Mouse (Mus musculus) lung, postnatal 0 days (tissue): ENCODE results near the gene Pdcd6ip. TPM values are rescaled to one million over a fixed set of nuclear protein-coding genes. Genes with fewer than 3 reads are reported as not detected.

Experiments used
- ATAC-seq: fragments of 200-750 bp; cut with Nextera tagmentation; 2 replicates; pipeline ENCODE4 v1.8.0; 2017; ENCODE audit warnings: moderate library complexity
- DNase-seq: peaks from one replicate; pipeline ENCODE4 v3.0.0-alpha.2; 2016; ENCODE audit warnings: low spot score
- H3K27ac ChIP-seq: fragments of 300-500 bp; sonication (generic); 2 replicates; pipeline ENCODE4 v1.5.1; 2014; ENCODE audit warnings: antibody characterized with exemption, mild to moderate bottlenecking, low read length, mixed read lengths
- H3K27me3 ChIP-seq: fragments of 300-500 bp; sonication (generic); replicated peaks from 2 replicates; pipeline ENCODE4 v1.6.1; 2014; ENCODE audit warnings: low read length, mixed read lengths; ENCODE audit not compliant: insufficient read depth
- H3K36me3 ChIP-seq: fragments of 300-500 bp; sonication (generic); 2 replicates; pipeline ENCODE4 v1.6.1; 2014; ENCODE audit warnings: low read length, mixed read lengths; ENCODE audit not compliant: insufficient read depth
- H3K4me1 ChIP-seq: fragments of 300-500 bp; sonication (generic); 2 replicates; pipeline ENCODE4 v1.6.1; 2014; ENCODE audit warnings: antibody characterized with exemption, low read depth, low read length, mixed read lengths; ENCODE audit not compliant: insufficient read depth
- H3K4me2 ChIP-seq: fragments of 300-500 bp; sonication (generic); replicated peaks from 2 replicates; pipeline ENCODE4 v1.6.1; 2014; ENCODE audit warnings: low read depth, mild to moderate bottlenecking, low read length, moderate library complexity, mixed read lengths
- H3K4me3 ChIP-seq: fragments of 300-500 bp; sonication (generic); 2 replicates; pipeline ENCODE4 v1.5.1; 2014; ENCODE audit warnings: low read depth, low read length
- H3K9ac ChIP-seq: fragments of 300-500 bp; sonication (generic); replicated peaks from 2 replicates; pipeline ENCODE4 v1.6.1; 2014; ENCODE audit warnings: low read depth, mild to moderate bottlenecking
- H3K9me3 ChIP-seq: fragments of 300-500 bp; sonication (generic); 2 replicates; pipeline ENCODE4 v1.6.1; 2016; ENCODE audit warnings: low read length, mixed read lengths
- CTCF ChIP-seq: IDR thresholded peaks from 2 replicates; pipeline ENCODE4 v1.5.1; 2016; ENCODE audit warnings: antibody characterized with exemption, mild to moderate bottlenecking
- EP300 ChIP-seq: IDR thresholded peaks from 2 replicates; pipeline ENCODE4 v1.6.1; 2016; ENCODE audit warnings: antibody characterized with exemption, mild to moderate bottlenecking, control low read depth
- WGBS: fragments of 180-500 bp; shearing (Covaris S2); extraction: QIAGEN DNeasy Blood & Tissue Kit; methylation state at CpG from one replicate; pipeline ENCODE4 v1.1.7; 2014; 5-methylcytosine and 5-hydroxymethylcytosine counted together
- polyA plus RNA-seq: library from polyadenylated mRNA; unstranded; fragments of >200 nt; fragmentation: Nextera tagmentation; extraction: Ambion mirVana; gene quantifications from 2 replicates; pipeline ENCODE4 v1.2.1, GENCODE M21; 2015

Gene Pdcd6ip
- polyA plus RNA-seq, 1 experiment from 2014 or later: 63.8 TPM

GRCm38 (mm10) chr9:113645837-113646169 is 62.3 kb downstream of the Pdcd6ip start:
- Histone ChIP-seq H3K4me2 (no peak overlapping the region), H3K27ac (no peak overlapping the region), H3K36me3 (no peaks in the 10 kb centered on the region), H3K9ac (no peak overlapping the region), H3K4me3 (no peak overlapping the region), H3K27me3 (no peaks in the 10 kb centered on the region), H3K9me3 (no peaks in the 10 kb centered on the region), H3K4me1 (no peaks in the 10 kb centered on the region)
- 38% methylated on average over 5 of the region's 5 CpGs for whole genome bisulfite sequencing
- DNase-seq: no peak
- TF ChIP-seq CTCF: no peak
- TF ChIP-seq EP300: no peak
- ATAC-seq: 0 out of 2 replicates have a peak, but pooled peaks have one; percentile 12

GRCm38 (mm10) chr9:113645153-113645836 is 62.8 kb downstream of the Pdcd6ip start:
- 0 out of 2 replicates have a peak, but pooled peaks have one; percentile 11 for ATAC-seq
- 20% methylated on average over 9 of the region's 11 CpGs for WGBS

GRCm38 (mm10) chr9:113644701-113645100 is 63.4 kb downstream of the Pdcd6ip start:
- H3K4me2 ChIP-seq: no peak overlapping the region
- H3K4me3 ChIP-seq: no peak overlapping the region
- TF ChIP-seq CTCF (no peak), EP300 (no peak)
- no peak overlapping the region for H3K9ac ChIP-seq
- no peaks in the 10 kb centered on the region for H3K36me3 ChIP-seq
- ATAC-seq (no peak), DNase-seq (no peak)
- H3K27ac ChIP-seq: no peak overlapping the region
- no peaks in the 10 kb centered on the region for H3K27me3 ChIP-seq
- no peaks in the 10 kb centered on the region for H3K9me3 ChIP-seq
- 54% methylated on average over 5 of the region's 5 CpGs for WGBS
- H3K4me1 ChIP-seq: no peaks in the 10 kb centered on the region

More at GRCm38 (mm10) chr9:113645153-113645836, 62.8 kb downstream of the Pdcd6ip start:
- H3K9me3 ChIP-seq: no peaks in the 10 kb centered on the region
- H3K9ac ChIP-seq: no peak overlapping the region
- peak; percentile 78 for DNase-seq
- TF ChIP-seq EP300 (no peak), CTCF (peak; percentile 75)
- no peak overlapping the region for H3K4me2 ChIP-seq
- H3K4me1 ChIP-seq: no peaks in the 10 kb centered on the region
- H3K4me3 ChIP-seq: no peak overlapping the region
- H3K27me3 ChIP-seq: no peaks in the 10 kb centered on the region
- no peaks in the 10 kb centered on the region for H3K36me3 ChIP-seq
- no peak overlapping the region for H3K27ac ChIP-seq

- Histone ChIP-seq H3K4me2 (no peak overlapping the region), H3K36me3 (no peaks in the 10 kb centered on the region), H3K4me1 (no peaks in the 10 kb centered on the region), H3K27ac (no peak overlapping the region), H3K9me3 (no peaks in the 10 kb centered on the region), H3K4me3 (no peak overlapping the region), H3K27me3 (no peaks in the 10 kb centered on the region), H3K9ac (no peak overlapping the region)
- no peak for DNase-seq
- ATAC-seq: no peak
- 76% methylated on average over 3 of the region's 3 CpGs for WGBS
- TF ChIP-seq EP300 (no peak), CTCF (no peak)
Observed at GRCm38 (mm10) chr9:113644076-113644475, 64.0 kb downstream of the Pdcd6ip start.

- DNase-seq (no peak), ATAC-seq (no peak)
- TF ChIP-seq EP300: no peak
- no peak for TF ChIP-seq CTCF
- H3K36me3 ChIP-seq: no peaks in the 10 kb centered on the region
- H3K27me3 ChIP-seq: no peaks in the 10 kb centered on the region
- no peak overlapping the region for H3K27ac ChIP-seq
- 82% methylated on average over 15 of the region's 15 CpGs for WGBS
- H3K4me3 ChIP-seq: no peak overlapping the region
- no peak overlapping the region for H3K4me2 ChIP-seq
- no peak overlapping the region for H3K9ac ChIP-seq
- no peaks in the 10 kb centered on the region for H3K9me3 ChIP-seq
- H3K4me1 ChIP-seq: no peaks in the 10 kb centered on the region
Observed at GRCm38 (mm10) chr9:113643669-113644068, 64.4 kb downstream of the Pdcd6ip start.

GRCm38 (mm10) chr9:113634986-113635385 is 73.1 kb downstream of the Pdcd6ip start:
- no peak for TF ChIP-seq EP300
- TF ChIP-seq CTCF: no peak
- no peak for DNase-seq
- Histone ChIP-seq H3K36me3 (no peaks in the 10 kb centered on the region), H3K9me3 (no peaks in the 10 kb centered on the region; the same call in 1 of the 2 replicates), H3K27me3 (no peaks in the 10 kb centered on the region), H3K27ac (no peak overlapping the region), H3K9ac (no peak overlapping the region), H3K4me1 (no peaks in the 10 kb centered on the region), H3K4me3 (no peak overlapping the region), H3K4me2 (no peak overlapping the region)
- ATAC-seq: no peak
- WGBS: 49% methylated on average over 7 of the region's 7 CpGs
